Mouse (Mus musculus) embryonic fibroblast, embryonic 13.5 days (primary cell): ENCODE results near the gene Trpm3.

Experiments
- CTCF ChIP-seq: IDR thresholded peaks from 2 replicates; pipeline ENCODE4 v1.5.1; 2011; ENCODE audit warnings: mild to moderate bottlenecking, control low read depth, low read length, moderate library complexity, borderline replicate concordance; ENCODE audit not compliant: insufficient read depth
- POLR2A ChIP-seq: IDR thresholded peaks from 2 replicates; pipeline ENCODE4 v1.6.1; 2011; ENCODE audit warnings: low read depth, mild to moderate bottlenecking, control low read depth, low read length, moderate library complexity

- TF ChIP-seq POLR2A (no peak), CTCF (no peak)
Observed at GRCm38 (mm10) chr19:22179017-22179416, 40.2 kb downstream of the Trpm3 start.
